Mouse (Mus musculus) liver, embryonic 12.5 days (tissue): ENCODE measurements around the gene Jph2. TPM values are rescaled to one million over a fixed set of nuclear protein-coding genes. Genes with fewer than 3 reads are reported as not detected.

Experiments used
- polyA plus RNA-seq: library from polyadenylated mRNA; unstranded; fragments of >200 nt; fragmentation: Nextera tagmentation; extraction: Ambion mirVana; gene quantifications from 2 replicates; pipeline ENCODE4 v1.2.1, GENCODE M21; 2016

The Jph2 gene
- polyA plus RNA-seq, 1 experiment from 2014 or later, result 0.12 TPM

Other genes with a start within 250 kb of the Jph2 start
- gene Tox2, start 194.9 kb downstream of the Jph2 start, polyA plus RNA-seq, result 0.99 and 1.2 TPM in 2 replicates
- gene Oser1, start 26.7 kb upstream of the Jph2 start, polyA plus RNA-seq, result 41.3 and 43.0 TPM in 2 replicates
- 0.19 and 0.36 TPM in 2 replicates for gene Gdap1l1, start 40.5 kb upstream of the Jph2 start, polyA plus RNA-seq
- gene Fitm2, start 74.6 kb upstream of the Jph2 start, polyA plus RNA-seq, result 6.7 and 7.0 TPM in 2 replicates
- not detected in 2 replicates for gene R3hdml, start 94.3 kb upstream of the Jph2 start, polyA plus RNA-seq
- gene Hnf4a, start 108.8 kb upstream of the Jph2 start, polyA plus RNA-seq, result 15.1 and 15.4 TPM in 2 replicates
- gene Ttpal, start 204.3 kb upstream of the Jph2 start, polyA plus RNA-seq, result 18.2 and 20.4 TPM in 2 replicates
- 127 and 132 TPM in 2 replicates for gene Serinc3, start 247.1 kb upstream of the Jph2 start, polyA plus RNA-seq